Mouse (Mus musculus) erythroblast, embryonic 14.5 days (primary cell): ENCODE results near the gene Klhl8. TPM values are rescaled to one million over a fixed set of nuclear protein-coding genes. Genes with fewer than 3 reads are reported as not detected.

ENCODE experiments used
- H3K27me3 ChIP-seq: 2 replicates; pipeline ENCODE4 v1.6.1; 2012; ENCODE audit warnings: inconsistent platforms; ENCODE audit not compliant: control insufficient read depth
- H3K36me3 ChIP-seq: 2 replicates; pipeline ENCODE4 v1.6.1; 2012; ENCODE audit warnings: mild to moderate bottlenecking, inconsistent platforms; ENCODE audit not compliant: control insufficient read depth
- H3K4me1 ChIP-seq: 2 replicates; pipeline ENCODE4 v1.6.1; 2012; ENCODE audit warnings: inconsistent platforms; ENCODE audit not compliant: control insufficient read depth
- H3K4me3 ChIP-seq: replicated peaks from 2 replicates; pipeline ENCODE3; 2012; ENCODE audit warnings: moderate library complexity, mild to moderate bottlenecking, inconsistent platforms
- H3K9me3 ChIP-seq: 2 replicates; pipeline ENCODE4 v1.6.1; 2012; ENCODE audit warnings: low read length, inconsistent platforms, mixed read lengths; ENCODE audit not compliant: control insufficient read depth
- GATA1 ChIP-seq: IDR thresholded peaks from 2 replicates; pipeline ENCODE4 v1.6.1; 2012; ENCODE audit warnings: low read length, inconsistent platforms, mixed read lengths
- TAL1 ChIP-seq: IDR thresholded peaks from 3 replicates; pipeline ENCODE4 v1.6.1; 2012; ENCODE audit warnings: low read length, inconsistent platforms, mixed read lengths
- polyA plus RNA-seq: library from polyadenylated mRNA; stranded (reverse); fragments of >175 nt; gene quantifications from 2 replicates; pipeline ENCODE4 v1.2.3, GENCODE M21; 2012

Gene Klhl8
- polyA plus RNA-seq, 1 experiment: not detected

DNA sequence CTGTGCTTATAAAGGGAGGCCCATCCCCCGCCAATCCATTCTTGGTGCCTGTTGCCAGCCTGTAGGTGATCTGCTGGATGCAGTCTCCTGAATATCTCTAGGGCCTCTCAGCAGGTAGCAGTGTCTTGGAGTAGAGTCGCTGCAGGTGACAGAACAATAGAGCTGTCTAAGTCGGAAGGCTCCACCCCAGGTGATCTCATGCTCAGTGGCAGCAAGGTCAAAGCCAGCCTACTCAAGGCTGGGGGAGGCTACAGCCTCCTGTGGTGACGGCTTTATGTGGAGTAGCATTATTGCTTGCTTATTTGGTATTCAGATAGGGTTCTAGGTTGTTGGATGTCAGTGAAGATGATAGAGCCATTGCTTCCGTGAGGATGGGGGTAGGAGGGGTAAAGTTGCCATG, 97.8 kb downstream of the Klhl8 start:
- peaks cover 28% of the 10 kb centered on the region for H3K4me1 ChIP-seq
- H3K4me3 ChIP-seq: no peak overlapping the region
- peaks cover 100% of the 10 kb centered on the region for H3K36me3 ChIP-seq
- H3K27me3 ChIP-seq: no peaks in the 10 kb centered on the region
- TF ChIP-seq TAL1 (no peak), GATA1 (no peak)
- peaks cover 8% of the 10 kb centered on the region for H3K9me3 ChIP-seq

Other genes with a start within 250 kb of the Klhl8 start
- gene Aff1, start 218.9 kb downstream of the Klhl8 start, polyA plus RNA-seq: 9.3 and 12.9 TPM in 2 replicates
- not detected in 2 replicates for gene Hsd17b13, start 66.2 kb upstream of the Klhl8 start, polyA plus RNA-seq
- 0.02 and 0.03 TPM in 2 replicates for gene Hsd17b11, start 110.7 kb upstream of the Klhl8 start, polyA plus RNA-seq
- 36.0 and 40.0 TPM in 2 replicates for gene Nudt9, start 135.0 kb upstream of the Klhl8 start, polyA plus RNA-seq
- gene Gm17660, start 166.3 kb upstream of the Klhl8 start, polyA plus RNA-seq: not detected in 2 replicates
- gene Sparcl1, start 202.5 kb upstream of the Klhl8 start, polyA plus RNA-seq: not detected in 2 replicates